Mouse (Mus musculus) olfactory bulb, adult 2 months (tissue): Measurements from ENCODE around the gene Cradd. TPM values are rescaled to one million over a fixed set of nuclear protein-coding genes. Genes with fewer than 3 reads are reported as not detected.

Source experiments
- H3K27ac ChIP-seq: fragments of 200-500 bp; 2 replicates; pipeline ENCODE4 v1.5.1; 2012; ENCODE audit warnings: low read depth, low read length; ENCODE audit not compliant: insufficient read depth
- H3K4me1 ChIP-seq: fragments of 200-500 bp; 2 replicates; pipeline ENCODE4 v1.6.1; 2012; ENCODE audit warnings: low read length; ENCODE audit not compliant: control insufficient read depth, insufficient read depth
- H3K4me3 ChIP-seq: fragments of 200-500 bp; 2 replicates; pipeline ENCODE4 v1.5.1; 2012; ENCODE audit warnings: mild to moderate bottlenecking, low read depth, low read length, moderate library complexity; ENCODE audit not compliant: insufficient read depth
- CTCF ChIP-seq: fragments of 200-500 bp; IDR thresholded peaks from 2 replicates; pipeline ENCODE4 v1.5.1; 2012; ENCODE audit warnings: low read depth, mild to moderate bottlenecking, low read length, moderate library complexity; ENCODE audit not compliant: insufficient read depth
- POLR2A ChIP-seq: fragments of 200-500 bp; IDR thresholded peaks from 2 replicates; pipeline ENCODE4 v1.6.1; 2012; ENCODE audit warnings: mild to moderate bottlenecking, low read depth, low read length, moderate library complexity; ENCODE audit not compliant: insufficient read depth
- WGBS: fragments of 180-500 bp; shearing (Covaris S2); methylation state at CpG from one replicate; pipeline ENCODE4 v1.1.7; 2018; 5-methylcytosine and 5-hydroxymethylcytosine counted together
- polyA plus RNA-seq: library from polyadenylated mRNA; stranded (reverse); fragments of >200 nt; gene quantifications from 2 replicates; pipeline ENCODE4 v1.2.4, GENCODE M21; 2012; ENCODE audit warnings: low replicate concordance; ENCODE audit not compliant: missing spikeins, insufficient read depth, insufficient read length

Cradd gene
- polyA plus RNA-seq, 1 experiment, result not detected

DNA sequence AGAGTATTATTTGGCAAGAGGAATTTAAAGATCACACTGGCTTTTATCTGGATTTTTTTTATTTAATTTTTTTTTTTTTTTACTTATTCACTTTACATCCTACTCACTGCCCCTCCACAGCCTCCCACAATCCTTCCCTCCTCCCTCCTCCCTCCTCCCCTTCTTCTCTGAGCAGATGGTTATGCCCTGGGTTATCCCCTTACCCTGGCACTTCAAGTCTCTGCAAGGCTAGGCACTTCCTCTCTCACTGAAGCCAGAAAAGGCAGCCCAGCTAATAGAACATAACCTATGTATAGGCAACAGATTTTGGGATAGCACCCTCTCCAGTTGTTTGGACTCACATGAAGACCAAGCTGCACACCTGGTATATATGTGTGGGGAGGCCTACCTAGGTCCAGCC, 183.7 kb downstream of the Cradd start:
- H3K4me1 ChIP-seq, result peaks cover 22% of the 10 kb centered on the region
- TF ChIP-seq POLR2A, result no peak
- no peak for TF ChIP-seq CTCF
- H3K27ac ChIP-seq, result 0 out of 2 replicates have a peak overlapping the region, but pooled peaks have one; percentile 28
- no peak overlapping the region for H3K4me3 ChIP-seq

DNA sequence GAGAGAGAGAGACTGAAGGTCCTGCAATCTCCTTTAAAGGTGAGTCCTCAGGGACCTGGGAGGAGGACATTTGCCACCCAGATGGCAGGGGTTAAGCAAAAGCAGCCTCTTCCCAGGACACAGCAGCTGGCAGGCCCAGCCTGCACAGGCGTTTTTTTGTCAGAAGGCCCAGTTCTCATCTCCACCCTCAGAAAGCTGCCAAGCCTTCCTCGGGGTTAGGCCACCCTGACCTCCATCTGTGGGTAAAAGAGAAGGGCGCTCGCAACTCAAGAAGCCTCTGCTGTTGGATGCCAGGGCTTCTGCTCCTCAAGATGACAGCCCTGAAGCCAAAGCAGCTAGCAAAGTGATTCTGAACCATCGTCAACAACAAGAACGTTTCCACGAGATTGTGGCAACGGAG, 184.3 kb downstream of the Cradd start:
- 50% methylated on average over 8 of the region's 8 CpGs for WGBS
- peaks cover 19% of the 10 kb centered on the region for H3K4me1 ChIP-seq
- no peak overlapping the region for H3K4me3 ChIP-seq
- TF ChIP-seq CTCF (no peak), POLR2A (no peak)
- H3K27ac ChIP-seq, result no peak overlapping the region

DNA sequence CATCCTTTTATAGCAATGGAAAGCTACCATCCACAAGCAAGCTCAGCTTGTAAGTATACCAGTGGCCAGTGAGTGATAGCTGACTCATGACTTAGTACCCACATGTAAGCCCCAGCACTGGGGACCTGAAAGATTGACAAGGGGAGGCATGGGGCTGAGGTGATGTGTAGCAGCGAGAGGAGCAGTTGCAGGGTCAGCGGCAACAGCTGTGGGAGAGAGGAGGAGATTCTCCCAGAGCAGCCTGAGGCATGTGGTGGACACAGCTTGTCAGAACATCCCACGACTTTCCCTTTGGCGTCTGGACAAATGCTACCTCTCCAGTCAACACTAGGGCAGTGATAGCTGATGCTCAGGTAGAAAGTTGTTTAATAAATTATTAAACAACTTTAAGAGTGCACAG, 190.9 kb downstream of the Cradd start:
- TF ChIP-seq POLR2A (no peak), CTCF (no peak)
- Histone ChIP-seq H3K27ac (no peak overlapping the region), H3K4me1 (no peaks in the 10 kb centered on the region; the same call in 1 of the 2 replicates), H3K4me3 (no peak overlapping the region)
- WGBS, result 85% methylated on average over 4 of the region's 4 CpGs

Other genes with a start within 250 kb of the Cradd start
- not detected in 2 replicates for gene Socs2, start 93.0 kb upstream of the Cradd start, polyA plus RNA-seq
- not detected in 2 replicates for gene Mrpl42, start 177.8 kb upstream of the Cradd start, polyA plus RNA-seq
- not detected in 2 replicates for gene Ube2n, start 191.0 kb upstream of the Cradd start, polyA plus RNA-seq
- not detected in 2 replicates for gene Nudt4, start 240.0 kb upstream of the Cradd start, polyA plus RNA-seq